Mouse (Mus musculus): ENCODE data around the gene 1700019N19Rik.

GRCm38 (mm10) chr19:58767329-58767728, 26.9 kb downstream of the 1700019N19Rik start:
- TF ChIP-seq POLR2A (IDR thresholded peaks at IDR 0.05; ENCODE audit: insufficient read depth, low read length): no peak
- TF ChIP-seq CTCF (IDR thresholded peaks at IDR 0.05; ENCODE audit: low read depth, low read length): no peak
- TF ChIP-seq EP300 (IDR thresholded peaks at IDR 0.05; ENCODE audit: insufficient read depth, low read depth, low read length): no peak

Data from ES-Bruce4 (cell line).